Mouse (Mus musculus) activated CD4-positive, CD25-positive, alpha-beta regulatory T cell, adult 4 months (primary cell): ENCODE data around the gene C2. TPM values are rescaled to one million over a fixed set of nuclear protein-coding genes. Genes with fewer than 3 reads are reported as not detected.
"Not testable (repeated sequence)": the region's sequence is repeated elsewhere in the genome, so short reads cannot be mapped to it uniquely, and the experiment has no call there.

Experiments used
- ATAC-seq: one replicate; pipeline ENCODE4 v1.8.0; 2017
- polyA plus RNA-seq, 2 experiments: library from polyadenylated mRNA; unstranded; fragments of 100-300 nt; shearing (Covaris generic); gene quantifications; one replicate each; pipeline ENCODE4 v1.2.1; 2017

C2 gene
- polyA plus RNA-seq, 2 experiments from 2014 or later = 0.73 TPM; not detected in 1

DNA sequence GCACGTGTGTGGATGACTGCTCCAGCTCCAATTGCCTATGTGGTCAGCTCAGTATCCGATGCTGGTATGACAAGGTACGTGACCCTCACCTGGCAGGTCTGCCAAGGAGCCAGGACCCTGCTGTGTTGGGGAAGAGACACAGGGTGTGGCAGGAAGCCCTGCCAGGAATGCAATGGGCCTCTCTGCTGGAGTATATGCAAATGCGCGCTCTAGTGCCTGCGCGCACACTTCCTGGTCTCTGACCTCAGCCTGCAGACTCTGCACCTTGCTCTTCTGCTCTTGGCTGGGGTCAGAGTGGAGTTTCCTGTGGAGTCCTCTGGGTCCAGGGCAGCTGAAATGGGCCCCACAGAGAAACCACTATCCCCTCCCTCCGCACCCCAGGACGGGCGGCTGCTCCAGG lies 12.9 kb upstream of the C2 start:
- no peak for ATAC-seq

DNA sequence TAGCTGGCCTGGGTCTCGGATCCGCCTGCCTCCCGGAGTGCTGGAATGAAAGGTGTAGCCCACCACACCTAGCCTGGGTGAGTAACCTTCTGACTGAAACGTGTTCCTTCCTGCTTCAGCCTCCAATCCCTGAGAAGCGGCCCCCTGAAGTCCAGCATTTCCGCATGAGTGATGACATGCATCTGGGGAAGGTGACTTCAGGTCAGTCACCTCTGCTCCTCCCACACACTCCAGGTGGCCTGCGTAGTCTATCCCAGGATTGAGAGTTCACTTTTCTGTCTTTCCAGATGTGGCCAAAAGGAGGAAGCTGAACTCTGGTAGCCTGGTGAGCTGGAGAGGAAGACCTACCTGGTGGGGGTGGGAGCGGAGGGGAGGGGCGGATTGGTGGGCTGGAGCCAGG lies 4.8 kb upstream of the C2 start:
- no peak for ATAC-seq

GRCm38 (mm10) chr17:34901948-34902347 lies 3.9 kb upstream of the C2 start:
- ATAC-seq = not testable (repeated sequence)

DNA sequence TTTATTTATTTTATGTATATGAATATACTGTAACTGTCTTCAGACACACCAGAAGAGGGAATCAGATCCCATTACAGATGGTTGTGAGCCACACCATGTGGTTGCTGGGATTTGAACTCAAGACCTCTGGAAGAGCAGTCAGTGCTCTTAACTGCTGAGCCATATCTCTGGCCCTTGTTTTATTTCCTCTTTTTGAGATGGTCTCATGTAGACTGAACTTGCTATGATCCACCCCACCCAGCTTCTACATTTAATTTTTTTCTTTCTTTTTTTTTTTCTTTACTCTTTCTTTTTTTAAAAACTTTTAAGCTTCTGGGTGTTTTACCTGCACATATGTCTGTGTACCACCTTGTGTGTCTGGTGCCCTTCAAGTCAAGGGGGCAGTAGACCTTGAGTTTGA lies 2.8 kb upstream of the C2 start:
- ATAC-seq = not testable (repeated sequence)

- ATAC-seq = peak; percentile 53
Observed at GRCm38 (mm10) chr17:34899890-34900243, 1.8 kb upstream of the C2 start.

DNA sequence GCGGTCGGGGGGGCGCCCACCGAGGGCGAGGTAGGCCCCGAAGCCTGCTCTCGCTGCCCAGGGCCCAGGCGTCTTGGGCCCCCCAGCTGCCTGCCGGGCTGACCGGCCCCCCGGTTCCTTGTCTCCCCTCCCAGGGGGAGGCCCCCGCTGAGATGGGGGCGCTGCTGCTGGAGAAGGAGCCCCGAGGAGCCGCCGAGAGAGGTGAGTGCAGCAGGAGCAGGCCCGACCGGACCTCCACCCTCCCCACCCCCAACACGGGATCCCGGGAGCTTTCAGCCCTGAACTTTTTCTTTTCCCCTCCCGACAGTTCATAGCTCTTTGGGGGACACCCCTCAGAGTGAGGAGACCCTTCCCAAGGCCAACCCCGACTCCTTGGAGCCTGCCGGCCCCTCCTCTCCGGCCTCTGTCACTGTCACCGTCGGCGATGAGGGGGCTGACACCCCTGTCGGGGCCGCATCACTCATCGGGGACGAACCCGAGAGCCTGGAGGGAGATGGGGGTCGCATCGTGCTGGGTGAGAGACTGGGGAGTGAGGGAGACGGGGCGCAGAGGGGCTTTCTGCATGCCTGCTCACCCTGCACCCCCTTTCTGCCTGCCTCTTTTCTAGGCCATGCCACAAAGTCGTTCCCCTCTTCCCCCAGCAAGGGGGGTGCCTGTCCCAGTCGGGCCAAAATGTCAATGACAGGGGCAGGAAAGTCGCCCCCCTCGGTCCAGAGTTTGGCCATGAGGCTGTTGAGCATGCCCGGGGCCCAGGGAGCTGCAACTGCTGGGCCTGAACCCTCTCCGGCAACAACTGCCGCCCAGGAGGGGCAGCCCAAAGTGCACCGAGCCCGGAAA lies 1.2 kb upstream of the C2 start:
- ATAC-seq = peak; percentile 24

- no peak for ATAC-seq
Observed at GRCm38 (mm10) chr17:34898706-34899052, 614 bp upstream of the C2 start.

DNA sequence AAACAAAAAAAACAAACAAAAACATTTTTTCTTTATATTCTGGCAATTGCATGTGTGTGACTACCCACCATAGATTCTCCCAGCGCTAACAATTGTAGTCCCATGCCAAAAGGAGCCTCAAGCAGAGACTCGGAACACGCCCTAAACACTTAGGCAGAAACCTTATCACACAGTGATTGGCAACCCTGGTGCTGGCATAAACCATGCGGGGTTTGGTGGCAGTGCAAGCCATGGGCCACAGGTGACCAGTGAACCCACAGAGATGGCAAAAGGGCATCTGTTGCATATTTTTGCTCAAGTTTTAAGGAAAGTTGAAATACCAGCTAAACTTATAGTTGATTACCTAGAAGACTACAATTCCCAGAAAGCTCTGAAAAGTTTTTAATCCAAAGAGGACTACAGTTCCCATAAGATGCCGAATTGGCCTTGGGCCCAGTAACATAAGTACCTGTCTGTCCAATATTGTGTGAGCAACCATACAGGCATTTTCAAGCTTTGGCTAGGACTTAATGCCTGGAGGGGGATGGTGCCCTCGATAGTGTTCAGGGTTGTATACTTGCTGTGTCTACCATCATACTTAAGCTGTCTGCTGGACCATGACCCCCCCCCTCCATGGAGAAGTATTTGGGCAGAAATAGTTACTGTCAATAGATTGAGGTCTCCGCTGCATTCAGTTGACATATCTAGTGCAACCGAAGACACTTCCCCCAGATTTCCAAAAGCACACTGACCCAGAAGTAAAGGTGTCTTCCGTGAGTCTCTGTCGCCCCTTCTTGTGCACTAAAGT lies 499 bp downstream of the C2 start:
- ATAC-seq = no peak

- ATAC-seq = peak; percentile 11
Observed at GRCm38 (mm10) chr17:34896366-34896765, 1.7 kb downstream of the C2 start.

- no peak for ATAC-seq
Observed at GRCm38 (mm10) chr17:34895724-34896123, 2.3 kb downstream of the C2 start.

- no peak for ATAC-seq
Observed at GRCm38 (mm10) chr17:34894801-34895530, 3.1 kb downstream of the C2 start.

- peak; percentile 41 for ATAC-seq
Observed at GRCm38 (mm10) chr17:34894074-34894597, 3.9 kb downstream of the C2 start.

DNA sequence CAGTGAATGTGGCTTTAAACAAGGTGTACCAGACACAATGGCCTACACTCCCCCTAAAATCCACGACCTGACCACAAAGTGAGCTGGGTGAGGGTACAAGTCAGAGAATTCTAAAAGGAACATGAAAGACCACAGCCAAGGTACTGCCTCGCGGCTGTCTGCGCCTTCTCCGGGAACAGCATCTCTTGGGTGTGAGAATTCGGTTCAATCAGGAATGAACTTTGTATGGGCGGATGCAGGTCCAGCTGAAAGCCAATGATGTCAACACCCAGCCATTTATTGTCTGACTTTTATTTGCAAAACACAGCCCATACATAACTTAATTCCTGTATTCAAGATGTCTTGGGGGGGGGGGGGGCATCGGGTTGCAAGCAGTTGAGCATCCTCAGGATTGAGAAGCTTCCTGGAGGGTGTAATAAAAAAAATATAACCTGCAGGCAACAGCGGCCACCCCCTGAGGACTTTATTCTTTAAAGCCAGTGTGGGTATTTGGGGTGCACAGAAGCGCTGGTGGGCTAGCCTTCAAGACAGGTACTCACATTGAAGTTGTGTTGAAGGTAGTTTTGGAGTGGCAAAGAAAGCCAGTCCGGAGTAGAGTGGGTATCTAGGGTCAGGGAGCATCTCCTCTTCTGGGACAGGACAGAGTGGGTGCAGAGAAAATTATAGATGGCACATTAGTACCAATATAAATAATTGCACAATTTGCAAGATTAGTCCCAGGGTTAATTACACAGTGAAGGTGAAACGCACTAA lies 4.8 kb downstream of the C2 start:
- no peak for ATAC-seq

GRCm38 (mm10) chr17:34891377-34891776 lies 6.7 kb downstream of the C2 start:
- no peak for ATAC-seq

DNA sequence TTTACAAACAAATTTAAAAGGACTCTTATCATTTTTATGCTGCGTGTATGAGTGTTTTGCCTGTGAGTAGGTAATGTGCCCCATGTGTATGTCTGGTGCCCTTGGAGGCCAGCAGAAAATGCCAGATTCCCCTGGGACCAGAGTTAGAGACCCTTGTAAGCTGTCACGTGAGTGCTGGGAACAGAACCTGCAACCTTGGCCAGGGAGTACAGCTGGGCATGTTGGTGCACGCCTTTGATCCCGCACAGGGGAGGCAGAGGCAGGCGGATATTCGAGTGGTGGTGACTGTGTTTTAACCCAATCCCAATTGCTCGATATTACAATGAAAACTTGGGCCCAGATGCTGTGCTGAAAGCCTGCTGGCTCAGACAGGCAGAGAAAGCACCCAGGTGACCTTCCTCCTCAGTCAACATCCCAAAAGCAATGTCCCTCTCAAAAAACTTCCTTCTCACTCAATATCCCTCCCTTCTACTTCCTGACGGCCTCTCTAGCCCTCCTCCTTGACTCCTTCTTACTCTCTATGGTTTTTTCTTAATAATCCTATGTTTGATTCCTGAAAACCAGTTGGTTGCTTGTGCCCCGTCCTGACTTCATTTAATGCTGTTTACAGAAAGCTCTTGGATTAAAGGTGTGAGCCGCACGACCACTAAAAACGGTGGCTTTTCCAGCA lies 7.9 kb downstream of the C2 start:
- ATAC-seq = no peak

- ATAC-seq = no peak
Observed at GRCm38 (mm10) chr17:34887942-34888341, 10.1 kb downstream of the C2 start.

DNA sequence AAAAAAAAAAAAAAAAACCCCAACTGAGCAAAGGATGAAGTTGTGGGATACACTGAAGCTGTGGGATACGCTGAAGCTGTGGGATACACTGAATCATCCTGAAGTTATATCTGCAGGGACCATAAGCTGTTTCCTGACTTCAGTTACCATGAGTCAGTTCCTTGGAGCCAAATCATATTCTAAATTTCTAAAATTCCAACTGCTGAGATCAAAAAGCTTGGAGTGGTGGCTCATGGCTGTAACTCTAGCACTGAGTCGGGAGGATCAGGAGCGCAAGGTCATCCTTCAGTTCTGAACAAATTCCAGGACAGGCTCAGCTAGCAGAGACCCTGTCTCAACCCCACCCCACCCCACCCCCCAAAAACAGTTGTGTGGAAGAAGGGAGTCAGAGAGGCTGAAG lies 12.4 kb downstream of the C2 start:
- ATAC-seq = no peak

DNA sequence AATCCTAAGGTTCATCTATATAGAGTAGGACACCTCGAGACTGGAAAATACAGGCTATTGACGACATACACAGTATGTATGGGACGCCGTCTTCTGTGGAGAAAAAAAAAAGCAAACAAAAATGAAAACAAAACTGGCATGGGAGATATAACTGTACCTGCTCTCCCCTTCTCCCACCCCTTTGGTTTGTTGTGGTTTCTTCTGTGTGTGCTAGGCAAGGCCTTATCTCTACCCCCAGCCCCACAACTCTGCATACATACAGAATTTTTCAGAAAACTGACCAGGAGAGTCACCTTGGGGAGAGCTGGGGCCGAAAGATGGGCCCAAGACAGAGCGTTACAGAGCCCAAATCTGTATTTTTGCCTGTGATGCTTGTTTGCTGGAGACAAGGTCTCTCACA lies 13.4 kb downstream of the C2 start:
- ATAC-seq = no peak

DNA sequence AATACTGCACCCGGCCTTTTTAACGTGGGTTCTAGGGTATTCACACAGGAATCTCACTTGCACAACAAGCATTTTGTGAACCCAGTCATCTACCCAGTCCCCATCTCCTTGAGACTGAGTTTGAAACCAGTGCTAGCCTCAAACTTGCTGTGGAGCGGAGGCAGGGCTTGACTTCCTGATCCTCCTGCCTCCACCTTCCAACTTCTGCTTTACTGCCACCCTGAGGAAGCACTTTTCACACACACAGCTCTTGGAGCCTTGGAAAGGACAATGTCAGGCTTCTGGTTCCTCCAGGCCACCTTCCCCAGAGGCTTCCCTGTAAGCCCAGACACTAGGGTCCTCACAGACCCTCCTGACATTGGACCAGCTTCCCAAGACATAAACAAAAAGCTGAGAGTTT lies 14.7 kb downstream of the C2 start:
- no peak for ATAC-seq

GRCm38 (mm10) chr17:34881683-34882310 lies 16.3 kb downstream of the C2 start, which contains the start of gene Gm20547:
Gm20547 (minus strand) TSS chr17:34882042.
- no peak for ATAC-seq

- no peak for ATAC-seq
Observed at GRCm38 (mm10) chr17:34881166-34881565, 16.9 kb downstream of the C2 start.
